ENCODE assay signal across 8 mouse cellular contexts in the genomic region with DNA sequence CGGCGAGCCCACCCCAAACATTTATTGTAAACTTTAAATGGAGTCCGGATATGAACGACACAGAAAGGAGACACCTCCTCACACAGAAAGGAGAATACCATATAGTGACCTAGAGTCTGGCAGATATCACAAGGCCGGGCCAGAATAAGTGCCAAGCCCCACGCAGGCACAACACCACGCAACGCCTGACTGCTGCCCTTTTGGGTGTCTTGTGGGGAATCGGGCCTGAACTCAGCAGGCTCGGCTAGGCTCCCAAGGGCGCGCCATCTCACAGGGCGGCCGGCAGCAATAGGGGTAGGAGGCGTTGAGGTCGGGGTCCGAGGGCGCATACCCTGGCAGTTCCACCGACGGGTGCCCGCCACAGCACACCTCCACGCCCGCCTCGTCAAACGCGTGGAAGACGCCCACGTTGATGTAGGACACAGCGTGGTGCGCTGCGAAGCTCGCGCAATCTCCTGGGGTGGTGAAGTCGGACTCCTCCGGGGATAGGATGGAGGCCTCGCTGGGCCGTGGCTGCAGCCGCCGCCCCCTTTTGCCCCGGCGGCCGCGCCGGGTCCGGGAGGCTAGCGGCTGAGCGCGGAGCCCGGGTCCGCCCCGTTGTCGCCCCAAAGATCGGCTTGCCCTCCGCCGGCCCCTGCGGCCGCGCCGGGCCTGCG. TPM values are rescaled to one million over a fixed set of nuclear protein-coding genes. Genes with fewer than 3 reads are reported as not detected.
A peak's percentile ranks its signal among the peaks of the same experiment; 100 is the strongest.
DNase-seq lines count a peak whose midpoint lies in the region; ATAC-seq and TF ChIP-seq lines count a peak whose summit lies in the region.

No protein-coding gene starts in this region.

- TF ChIP-seq CTCF in cerebellum, adult 2 months (IDR thresholded peaks at IDR 0.05; ENCODE audit: borderline replicate concordance, insufficient read depth, low read depth, low read length), result no peak

- no peaks in the 10 kb centered on the region for H3K36me3 ChIP-seq in hindbrain, embryonic 16.5 days (ENCODE audit: control insufficient read depth, insufficient read depth, low read length)
- H3K36me3 ChIP-seq in midbrain, embryonic 11.5 days (ENCODE audit: control insufficient read depth, insufficient read depth, low read length), result no peaks in the 10 kb centered on the region

- H3K9me3 ChIP-seq in hindbrain, embryonic 16.5 days (ENCODE audit: control insufficient read depth, low read length), result no peaks in the 10 kb centered on the region
- no peaks in the 10 kb centered on the region for H3K9me3 ChIP-seq in midbrain, embryonic 11.5 days (ENCODE audit: control insufficient read depth, low read length)

- no peak overlapping the region for H3K27ac ChIP-seq in cerebellum, adult 2 months (ENCODE audit: insufficient read depth, low read length)
- no peak overlapping the region for H3K27ac ChIP-seq in hindbrain, embryonic 16.5 days (ENCODE audit: low read depth, low read length)
- H3K27ac ChIP-seq in midbrain, embryonic 11.5 days (ENCODE audit: low read depth, low read length), result no peak overlapping the region

- H3K27me3 ChIP-seq in cerebellum, adult 2 months (ENCODE audit: control insufficient read depth, insufficient read depth, low read length), result no peaks in the 10 kb centered on the region
- H3K27me3 ChIP-seq in hindbrain, embryonic 16.5 days (replicated peaks; ENCODE audit: control insufficient read depth, insufficient read depth, low read length), result peaks cover 36% of the 10 kb centered on the region
- H3K27me3 ChIP-seq in midbrain, embryonic 11.5 days (ENCODE audit: control insufficient read depth, insufficient read depth, low read length), result peaks cover 66% of the 10 kb centered on the region

- TF ChIP-seq POLR2A in cerebellum, adult 2 months (IDR thresholded peaks at IDR 0.05; ENCODE audit: borderline replicate concordance, insufficient read depth, low read length), result no peak

- peaks cover 7% of the 10 kb centered on the region; the same call in 1 of the 2 replicates for H3K4me1 ChIP-seq in cerebellum, adult 2 months (ENCODE audit: control insufficient read depth, insufficient read depth, low read length)
- peaks cover 22% of the 10 kb centered on the region for H3K4me1 ChIP-seq in hindbrain, embryonic 16.5 days (ENCODE audit: control insufficient read depth, insufficient read depth, low read depth, low read length)
- H3K4me1 ChIP-seq in midbrain, embryonic 11.5 days (ENCODE audit: control insufficient read depth, insufficient read depth, low read length), result peaks cover 14% of the 10 kb centered on the region

- peak overlapping the region; percentile 85 for H3K9ac ChIP-seq in hindbrain, embryonic 16.5 days (ENCODE audit: low read depth, low read length)
- H3K9ac ChIP-seq in midbrain, embryonic 11.5 days (ENCODE audit: low read length), result peak overlapping the region; percentile 16; the same call in 1 of the 2 replicates

- peak overlapping the region; percentile 96 for H3K4me2 ChIP-seq in hindbrain, embryonic 16.5 days (ENCODE audit: low read length)
- peak overlapping the region; percentile 90 for H3K4me2 ChIP-seq in midbrain, embryonic 11.5 days

- ATAC-seq in hindbrain, embryonic 16.5 days, result peak; percentile 30; the same call in 1 of the 2 replicates
- ATAC-seq in midbrain, embryonic 11.5 days (ENCODE audit: low FRiP score), result peak; percentile 8; the same call in 1 of the 2 replicates
- ATAC-seq in monocyte, adult 5-6 weeks (replicated peaks; ENCODE audit: insufficient number of reproducible peaks, low FRiP score, low TSS enrichment, poor library complexity, severe bottlenecking), result no peak

- H3K4me3 ChIP-seq in cerebellum, adult 2 months (replicated peaks; ENCODE audit: insufficient read depth, low read depth, low read length), result peak overlapping the region; percentile 54
- peak overlapping the region; percentile 86 for H3K4me3 ChIP-seq in hindbrain, embryonic 16.5 days (ENCODE audit: low read length)
- H3K4me3 ChIP-seq in midbrain, embryonic 11.5 days (ENCODE audit: low read depth, low read length), result peak overlapping the region; percentile 54

- no peak for DNase-seq in cerebellum, adult 2 months
- DNase-seq in cerebellum, adult 8-10 months, result no peak
- DNase-seq in retina, postnatal 1 day, result peak; percentile 3
- no peak for DNase-seq in retina, embryonic 14.5 days (ENCODE audit: low spot score)
- peak; percentile 88 for DNase-seq in midbrain, embryonic 11.5 days (ENCODE audit: low spot score, missing footprints)
- no peak for DNase-seq in adrenal gland, postnatal 10 days

- 4% methylated on average over 60 of the region's 60 CpGs for WGBS in cerebellum, adult 2 months
- 2% methylated on average over 60 of the region's 60 CpGs for WGBS in hindbrain, embryonic 16.5 days
- WGBS in midbrain, embryonic 11.5 days, result 2% methylated on average over 59 of the region's 60 CpGs

RNA-seq across cellular contexts. Expression of a gene that starts 1.3 kb away (rescaled TPM):
- polyA plus RNA-seq in cerebellum, adult 2 months (2012; rRNA removed), result 12.5 and 13.9 TPM in 2 replicates
- polyA plus RNA-seq in hindbrain, embryonic 16.5 days (2015; fragmentation: Nextera tagmentation; extraction: Ambion mirVana), result 3.2 and 3.6 TPM in 2 replicates
- polyA plus RNA-seq in midbrain, embryonic 11.5 days (2014; fragmentation: Nextera tagmentation; extraction: Ambion mirVana), result 0.11 and 0.17 TPM in 2 replicates
- total RNA-seq in monocyte, adult 5-6 weeks (2017), result not detected in 3 replicates
- under 1 TPM; 0.45 to 0.82 TPM for total RNA-seq in adrenal gland, postnatal 10 days (2021)

RNA-seq across cellular contexts. Expression of a gene that starts 21.7 kb away (rescaled TPM):
- 0.33 and 0.38 TPM in 2 replicates for polyA plus RNA-seq in cerebellum, adult 2 months (2012; rRNA removed)
- 0.30 TPM in 1 of 2 replicates, not detected in the other for polyA plus RNA-seq in hindbrain, embryonic 16.5 days (2015; fragmentation: Nextera tagmentation; extraction: Ambion mirVana)
- polyA plus RNA-seq in midbrain, embryonic 11.5 days (2014; fragmentation: Nextera tagmentation; extraction: Ambion mirVana), result 0.18 and 0.29 TPM in 2 replicates
- total RNA-seq in monocyte, adult 5-6 weeks (2017), result 1.3 TPM in 1 of 3 replicates, not detected in the others
- total RNA-seq in adrenal gland, postnatal 10 days (2021), result not detected

RNA-seq across cellular contexts. Expression of a gene that starts 54.0 kb away (rescaled TPM):
- 8.9 and 9.3 TPM in 2 replicates for polyA plus RNA-seq in cerebellum, adult 2 months (2012; rRNA removed)
- 5.1 and 5.3 TPM in 2 replicates for polyA plus RNA-seq in hindbrain, embryonic 16.5 days (2015; fragmentation: Nextera tagmentation; extraction: Ambion mirVana)
- polyA plus RNA-seq in midbrain, embryonic 11.5 days (2014; fragmentation: Nextera tagmentation; extraction: Ambion mirVana), result 2.8 and 3.7 TPM in 2 replicates
- total RNA-seq in monocyte, adult 5-6 weeks (2017), result 3.9 to 6.4 TPM (median 5.5 TPM) in 3 replicates
- total RNA-seq in adrenal gland, postnatal 10 days (2021), result 1 to 10 TPM; 7.8 to 9.5 TPM

Comparison
In these comparisons a context has a peak if more than half of its experiments do, and no peak if none do; other contexts are left out.
1. DNase-seq: peak in retina, postnatal 1 day (single experiment) and midbrain, embryonic 11.5 days (single experiment); none in cerebellum, adult 2 months (0 of 2), cerebellum, adult 8-10 months (single experiment), retina, embryonic 14.5 days (single experiment) and adrenal gland, postnatal 10 days (single experiment).
2. Peak in every context shown above with its lines, with median percentiles within 50 percentile points of each other: H3K4me3 ChIP-seq.